Mouse (Mus musculus) brain, embryonic 14.5 days (tissue): ENCODE results near the gene Armc9.

Experiments used
- CTCF ChIP-seq: fragments of 200-500 bp; IDR thresholded peaks from 2 replicates; pipeline ENCODE4 v1.5.1; 2012; ENCODE audit warnings: inconsistent platforms, mild to moderate bottlenecking, moderate library complexity, borderline replicate concordance; ENCODE audit not compliant: insufficient read depth, insufficient read length; ENCODE audit errors: extremely low read depth
- POLR2A ChIP-seq: fragments of 200-500 bp; IDR thresholded peaks from 2 replicates; pipeline ENCODE4 v1.6.1; 2012; ENCODE audit warnings: mild to moderate bottlenecking, inconsistent platforms, borderline replicate concordance; ENCODE audit not compliant: poor library complexity, insufficient read depth, insufficient read length, severe bottlenecking; ENCODE audit errors: extremely low read depth

DNA sequence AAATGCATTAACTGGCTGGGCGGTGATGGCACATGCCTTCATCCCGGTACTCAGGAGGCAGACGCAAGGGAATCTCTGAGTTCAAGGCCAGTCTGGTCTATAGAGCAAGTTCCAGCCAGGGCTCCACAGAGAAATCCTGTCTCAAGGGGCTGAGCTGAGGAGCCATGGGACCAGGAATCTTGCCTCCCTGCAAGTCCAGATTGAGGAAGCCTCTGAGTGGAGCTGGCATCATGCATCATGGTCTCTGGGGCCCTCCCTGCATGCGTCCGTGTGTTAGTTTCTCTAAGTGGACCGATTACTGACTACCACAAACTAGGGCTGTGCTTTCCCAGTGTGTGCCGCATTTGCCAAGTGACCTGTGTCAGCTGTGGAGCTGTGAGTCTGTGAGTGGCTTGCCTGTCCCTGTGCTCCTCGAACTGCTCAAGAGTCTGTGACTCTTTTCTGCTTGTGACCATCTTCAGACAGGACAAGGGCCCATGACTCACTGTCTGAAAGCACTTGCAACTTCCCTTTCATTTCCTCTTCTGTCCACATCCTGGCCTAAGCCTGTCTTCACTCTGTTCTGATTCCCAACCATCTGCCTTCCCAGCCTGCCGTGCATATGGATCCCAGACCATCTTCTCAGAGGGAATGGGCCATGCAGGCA, 74.7 kb downstream of the Armc9 start:
- no peak for TF ChIP-seq CTCF
- no peak for TF ChIP-seq POLR2A
